In genomic region chr16:28407892-28408291, GRCm38 (mm10) we compare ENCODE assay signal across 14 mouse cellular contexts.
"Had no signal": no experiment of that assay in that cellular context is flagged by ENCODE, and none has a peak within 500 bp of the region (broad histone marks: within the 10 kb centered on the region; RNA-seq: fewer than 3 reads in every experiment).

No protein-coding gene starts in this region.

- H3K4me1 ChIP-seq: liver, embryonic 13.5 days; midbrain, embryonic 12.5 days; neural tube, embryonic 12.5 days had no signal

- H3K9me3 ChIP-seq: liver, embryonic 13.5 days; midbrain, embryonic 12.5 days; neural tube, embryonic 12.5 days had no signal

- H3K9ac ChIP-seq: liver, embryonic 13.5 days; midbrain, embryonic 12.5 days; neural tube, embryonic 12.5 days had no signal

- H3K4me2 ChIP-seq: liver, embryonic 13.5 days; midbrain, embryonic 12.5 days; neural tube, embryonic 12.5 days had no signal

- H3K4me3 ChIP-seq: left cerebral cortex, adult 2 months; liver, embryonic 13.5 days; midbrain, embryonic 12.5 days; neural tube, embryonic 12.5 days had no signal

- H3K27ac ChIP-seq: kidney, postnatal 0 days; left cerebral cortex, adult 2 months; liver, embryonic 13.5 days; midbrain, embryonic 12.5 days; neural tube, embryonic 12.5 days had no signal

- H3K27me3 ChIP-seq: liver, embryonic 13.5 days; midbrain, embryonic 12.5 days; neural tube, embryonic 12.5 days had no signal

- H3K36me3 ChIP-seq: liver, embryonic 13.5 days; midbrain, embryonic 12.5 days; neural tube, embryonic 12.5 days had no signal

- ATAC-seq: intestine, postnatal 0 days had no signal

- DNase-seq: kidney, adult 2 months; kidney, postnatal 36 days; layer of hippocampus, postnatal 36 days; liver, embryonic 13.5 days; lung, adult 2 months; lung, postnatal 14 days; lung, postnatal 4 days; thymus, adult 18-20 months; thymus, postnatal 36 days had no signal
